Mouse (Mus musculus) CH12.LX (cell line): ENCODE results near the gene Zfp626.

Source experiments
- CTCF ChIP-seq, 2 experiments: IDR thresholded peaks in 1 of 2; conservative IDR thresholded peaks in 1 of 2; 2 replicates each; pipeline ENCODE4 v1.5.1; 2011 to 2012; ENCODE audit warnings: low read depth in 2 of 2, low read length in 2 of 2, improper control_type of control experiment in 1 of 2, inconsistent platforms in 1 of 2, mild to moderate bottlenecking in 1 of 2, moderate library complexity in 1 of 2
- EP300 ChIP-seq: IDR thresholded peaks from 2 replicates; pipeline ENCODE4 v1.6.1; 2011; ENCODE audit warnings: low read length, improper control_type of control experiment
- KAT2A ChIP-seq: IDR thresholded peaks from 2 replicates; pipeline ENCODE4 v1.6.1; 2012; ENCODE audit warnings: low read length, improper control_type of control experiment, inconsistent platforms; ENCODE audit not compliant: insufficient replicate concordance
- MAX ChIP-seq: IDR thresholded peaks from 2 replicates; pipeline ENCODE4 v1.6.1; 2011; ENCODE audit warnings: low read length, improper control_type of control experiment
- MEF2A ChIP-seq: IDR thresholded peaks from 2 replicates; pipeline ENCODE4 v1.6.1; 2014; ENCODE audit warnings: low read depth, mild to moderate bottlenecking, inconsistent platforms, low read length, improper control_type of control experiment, borderline replicate concordance
- NELFE ChIP-seq: IDR thresholded peaks from 2 replicates; pipeline ENCODE4 v1.6.1; 2011; ENCODE audit warnings: low read depth, low read length, improper control_type of control experiment
- POLR2A ChIP-seq: IDR thresholded peaks from 2 replicates; pipeline ENCODE4 v1.6.1; 2011; ENCODE audit warnings: low read depth, mild to moderate bottlenecking, improper control_type of control experiment, low read length
- SIN3A ChIP-seq: IDR thresholded peaks from 2 replicates; pipeline ENCODE4 v1.6.1; 2012; ENCODE audit warnings: low read length, improper control_type of control experiment, inconsistent platforms
- SMC3 ChIP-seq: IDR thresholded peaks from 2 replicates; pipeline ENCODE4 v1.6.1; 2011; ENCODE audit warnings: low read depth, low read length, improper control_type of control experiment
- USF1 ChIP-seq: IDR thresholded peaks from 2 replicates; pipeline ENCODE4 v1.6.1; 2014; ENCODE audit warnings: low read depth, mild to moderate bottlenecking, inconsistent platforms, low read length, improper control_type of control experiment
- ZKSCAN1 ChIP-seq: IDR thresholded peaks from 2 replicates; pipeline ENCODE4 v1.6.1; 2012; ENCODE audit warnings: low read depth, inconsistent platforms, low read length, improper control_type of control experiment, borderline replicate concordance
- ZMIZ1 ChIP-seq: IDR thresholded peaks from 2 replicates; pipeline ENCODE4 v1.6.1; 2012; ENCODE audit warnings: low read depth, mild to moderate bottlenecking, inconsistent platforms, low read length, improper control_type of control experiment

- TF ChIP-seq ZKSCAN1 (no peak), KAT2A (no peak), ZMIZ1 (no peak), SIN3A (no peak), SMC3 (no peak), MEF2A (no peak), CTCF (conservative IDR thresholded peaks at IDR 0.05 in 1 of 2, IDR thresholded peaks at IDR 0.05 in 1 of 2; ENCODE audit: low read depth in 2 of 2, low read length in 2 of 2) (no peak), POLR2A (no peak), MAX (no peak), USF1 (no peak), NELFE (no peak), EP300 (no peak)
These were observed 50.2 kb downstream of the Zfp626 start, which contains the start of gene Zfp607a for GRCm38 (mm10) chr7:27857227-27857626.
